Mouse (Mus musculus) frontal cortex, postnatal 14 days (tissue): ENCODE measurements at regions not wholly inside any gene's neighbourhood (a gene's known extent, or its start where the extent isn't known, plus 50 kb on each side); places are given as distances from the start of the nearest gene placed in this dataset.

Experiments
- DNase-seq, 2 experiments: peaks; one replicate each; pipeline ENCODE4 v3.0.0; 2022; ENCODE audit warnings: low spot score in 2 of 2

DNA sequence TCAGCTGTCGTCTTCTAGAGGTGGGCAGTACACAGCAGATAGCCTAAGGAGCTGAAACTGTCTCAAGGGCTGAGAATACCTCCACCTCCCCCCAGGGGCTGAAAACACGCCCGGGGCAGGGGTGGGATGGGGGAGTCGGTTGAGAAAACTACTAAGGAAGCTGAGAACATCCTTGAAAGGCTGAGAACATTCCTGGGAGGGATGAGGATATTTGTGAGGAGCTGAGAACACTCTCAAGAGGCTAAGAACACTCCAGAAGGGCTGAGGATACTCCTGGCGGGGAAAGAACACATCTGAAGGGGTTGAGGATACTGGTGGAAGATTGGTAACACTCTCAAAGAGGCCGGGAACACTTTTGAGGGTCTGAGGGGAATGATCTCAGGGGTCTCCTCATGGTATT is 81.3 kb upstream of the Gm9887 start:
- no peak for DNase-seq

DNA sequence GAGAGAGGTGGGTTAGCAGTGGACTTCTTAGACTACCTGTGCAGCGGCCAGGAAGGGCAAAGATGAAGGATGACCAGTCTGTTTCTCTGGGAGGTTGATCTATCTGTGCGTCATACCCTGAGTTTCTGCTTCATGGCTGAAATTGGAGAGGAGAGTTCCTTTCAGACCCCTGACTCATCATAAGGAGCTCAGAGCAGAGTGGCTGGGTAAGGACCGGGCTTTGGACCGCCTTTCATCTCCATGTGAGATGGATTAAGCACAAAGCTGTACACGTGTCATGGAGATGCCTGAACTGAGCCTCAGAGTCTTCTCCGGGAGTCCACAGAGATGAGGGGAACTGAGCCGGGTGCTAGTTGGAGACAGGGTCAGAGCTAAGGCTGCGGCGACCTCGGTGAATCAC is 80.7 kb upstream of the Gm9887 start:
- DNase-seq, result no peak

DNA sequence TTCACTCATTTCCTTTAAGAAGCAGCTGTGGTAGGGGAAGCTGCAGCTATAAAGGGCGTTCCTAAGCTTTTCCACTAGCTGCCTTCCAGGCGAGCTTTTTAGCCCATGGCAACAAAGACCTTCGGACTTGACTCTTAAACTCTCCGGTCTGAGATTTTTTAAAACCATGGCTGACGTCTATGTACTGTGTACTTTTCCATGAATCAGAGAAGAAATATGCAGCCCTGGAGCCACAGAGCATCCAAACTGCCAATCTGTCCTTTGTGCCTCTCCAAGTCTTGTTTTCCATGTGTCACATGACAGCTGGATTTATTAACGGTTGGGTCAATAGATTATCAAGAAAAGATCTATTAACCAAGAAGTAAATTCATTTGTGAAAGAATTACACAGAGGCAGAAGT is 78.9 kb upstream of the Gm9887 start:
- DNase-seq, result no peak

- DNase-seq, result no peak
These were observed 75.9 kb upstream of the Gm9887 start for GRCm38 (mm10) chr12:69447962-69448767.

GRCm38 (mm10) chr12:69447322-69447827 is 75.1 kb upstream of the Gm9887 start:
- DNase-seq, result no peak

- DNase-seq, result no peak
These were observed 74.4 kb upstream of the Gm9887 start for GRCm38 (mm10) chr12:69446468-69447321.

- no peak for DNase-seq
These were observed 73.8 kb upstream of the Gm9887 start for GRCm38 (mm10) chr12:69446085-69446467.

DNA sequence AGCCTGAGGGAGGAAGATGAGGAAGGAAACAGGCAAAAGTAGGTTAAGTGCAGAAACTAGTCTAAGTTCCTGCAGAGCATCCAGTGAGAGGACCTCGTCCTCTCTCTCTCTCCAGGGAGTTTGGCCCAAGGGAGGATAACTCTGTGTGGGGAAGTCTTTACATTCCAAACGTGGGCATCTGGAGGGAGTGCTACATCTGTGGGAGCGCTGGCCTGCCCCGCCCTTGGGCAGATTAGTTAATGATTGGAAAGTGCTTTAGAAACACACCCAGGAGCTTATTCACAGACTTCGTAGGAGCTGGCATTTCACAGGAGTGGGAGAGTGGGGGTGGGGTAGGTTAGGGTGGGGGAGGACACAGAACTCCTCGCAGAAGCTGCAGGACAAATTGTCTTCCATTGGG is 70.1 kb upstream of the Gm9887 start:
- DNase-seq, result no peak

GRCm38 (mm10) chr12:69441764-69442163 is 69.5 kb upstream of the Gm9887 start:
- DNase-seq, result no peak

- no peak for DNase-seq
These were observed 66.0 kb upstream of the Gm9887 start for GRCm38 (mm10) chr12:69438271-69438670.

GRCm38 (mm10) chr12:69436839-69437501 is 64.7 kb upstream of the Gm9887 start:
- DNase-seq, result peak in 1 of 2 experiments; percentile 42

DNA sequence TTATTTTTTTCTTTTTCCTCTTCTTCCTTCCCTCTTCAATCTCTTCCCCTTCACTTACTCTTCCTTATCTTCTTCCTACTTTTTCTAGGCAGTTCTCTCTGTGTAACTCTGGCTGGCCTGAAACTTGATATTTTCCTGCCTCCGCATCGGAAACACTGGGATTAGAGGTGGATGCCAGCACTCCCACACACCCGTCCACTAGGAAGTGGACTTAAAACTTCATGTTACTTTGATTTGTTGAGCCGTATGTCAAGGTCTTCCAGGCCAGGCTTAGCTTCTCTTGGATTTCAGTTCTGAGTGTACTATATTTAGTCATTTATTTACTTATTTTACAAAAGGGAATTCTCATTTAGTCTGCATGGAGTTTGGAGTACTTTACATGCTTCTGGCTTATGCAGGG is 62.1 kb upstream of the Gm9887 start:
- no peak for DNase-seq

DNA sequence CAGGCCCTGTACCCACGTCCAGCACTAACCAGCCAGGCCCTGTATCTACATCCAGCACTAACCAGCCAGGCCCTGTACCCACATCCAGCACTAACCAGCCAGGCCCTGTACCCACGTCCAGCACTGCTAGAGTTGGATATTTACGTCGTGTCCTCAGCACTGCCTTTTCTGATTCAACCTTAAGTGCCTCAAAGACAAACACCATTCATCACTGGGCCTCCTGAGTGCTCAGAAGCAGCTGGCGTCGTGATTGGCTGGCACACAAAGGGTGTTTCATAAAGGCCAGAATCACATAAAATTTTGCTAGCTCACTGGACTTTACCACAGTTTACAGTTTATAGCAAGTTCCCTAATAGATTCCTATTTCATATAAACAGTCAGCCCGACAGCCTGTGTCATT is 59.8 kb upstream of the Gm9887 start:
- no peak for DNase-seq

DNA sequence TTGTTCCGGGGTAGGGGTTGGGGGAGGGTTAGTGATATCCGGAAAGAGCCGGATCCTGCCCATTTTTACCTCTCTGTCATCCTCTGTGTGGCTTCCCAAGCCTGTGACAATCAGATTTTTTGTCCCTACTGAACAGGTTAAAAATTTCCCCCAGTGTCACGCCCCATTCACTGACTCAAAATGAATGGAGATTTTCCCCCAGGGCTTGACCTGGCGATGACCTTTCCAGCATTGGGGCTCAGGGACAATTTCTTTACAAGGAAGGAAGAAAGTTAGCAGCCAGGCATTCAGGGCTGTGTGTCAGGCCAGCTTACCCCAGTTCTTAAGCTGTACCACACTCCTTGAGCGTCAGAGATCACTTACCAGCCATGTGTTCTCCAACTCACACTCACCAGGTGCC is 55.9 kb upstream of the Gm9887 start:
- DNase-seq, result no peak

GRCm38 (mm10) chr12:69425610-69426009 is 53.4 kb upstream of the Gm9887 start:
- no peak for DNase-seq

DNA sequence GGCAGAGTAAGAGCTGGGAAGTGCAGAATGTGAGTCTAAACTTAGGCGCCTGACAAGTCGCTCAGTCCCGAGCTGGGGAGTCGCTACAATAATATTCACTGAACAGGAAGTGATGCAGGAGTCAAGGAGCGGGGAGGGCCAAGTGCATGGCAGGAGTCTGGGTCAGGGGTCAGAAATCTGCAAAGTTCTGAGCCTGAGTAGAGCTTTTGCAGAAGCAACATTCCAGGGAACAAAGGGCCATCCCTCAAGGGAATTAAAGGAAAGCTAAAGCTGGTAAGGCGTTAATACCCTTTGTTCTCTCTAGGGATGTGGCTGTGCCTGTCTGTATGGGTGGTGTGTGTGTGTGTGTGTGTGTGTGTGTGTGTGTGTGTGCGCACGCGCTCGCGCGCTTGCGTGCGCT is 52.7 kb upstream of the Gm9887 start:
- no peak for DNase-seq
